Mouse (Mus musculus) embryonic facial prominence, embryonic 12.5 days (tissue): ENCODE measurements at regions not wholly inside any gene's neighbourhood (a gene's known extent, or its start where the extent isn't known, plus 50 kb on each side); places are given as distances from the start of the nearest gene placed in this dataset.
A peak's percentile ranks its signal among the peaks of the same experiment; 100 is the strongest.

Source experiments
- ATAC-seq: fragments of 200-750 bp; cut with Nextera tagmentation; 2 replicates; pipeline ENCODE4 v1.8.0; 2017; ENCODE audit not compliant: insufficient number of reproducible peaks, insufficient read depth, low FRiP score, low TSS enrichment
- H3K27ac ChIP-seq: fragments of 300-500 bp; sonication (generic); 2 replicates; pipeline ENCODE4 v1.5.1; 2016; ENCODE audit warnings: mild to moderate bottlenecking
- H3K27me3 ChIP-seq: fragments of 300-500 bp; sonication (generic); 2 replicates; pipeline ENCODE4 v1.6.1; 2016; ENCODE audit warnings: mild to moderate bottlenecking, moderate library complexity
- H3K36me3 ChIP-seq: fragments of 300-500 bp; sonication (generic); 2 replicates; pipeline ENCODE4 v1.6.1; 2016; ENCODE audit warnings: mild to moderate bottlenecking
- H3K4me1 ChIP-seq: fragments of 300-500 bp; sonication (generic); 2 replicates; pipeline ENCODE4 v1.6.1; 2016
- H3K4me2 ChIP-seq: fragments of 300-500 bp; sonication (generic); replicated peaks from 2 replicates; pipeline ENCODE4 v1.6.1; 2016; ENCODE audit warnings: mild to moderate bottlenecking, moderate library complexity
- H3K4me3 ChIP-seq: fragments of 300-500 bp; sonication (generic); 2 replicates; pipeline ENCODE4 v1.5.1; 2016; ENCODE audit warnings: mild to moderate bottlenecking
- H3K9ac ChIP-seq: fragments of 300-500 bp; sonication (generic); 2 replicates; pipeline ENCODE4 v1.6.1; 2016; ENCODE audit warnings: mild to moderate bottlenecking, moderate library complexity
- H3K9me3 ChIP-seq: fragments of 300-500 bp; sonication (generic); 2 replicates; pipeline ENCODE4 v1.6.1; 2016; ENCODE audit warnings: mild to moderate bottlenecking, moderate library complexity
- WGBS: fragments of 180-500 bp; shearing (Covaris S2); methylation state at CpG from one replicate; pipeline ENCODE4 v1.1.7; 2016; 5-methylcytosine and 5-hydroxymethylcytosine counted together

DNA sequence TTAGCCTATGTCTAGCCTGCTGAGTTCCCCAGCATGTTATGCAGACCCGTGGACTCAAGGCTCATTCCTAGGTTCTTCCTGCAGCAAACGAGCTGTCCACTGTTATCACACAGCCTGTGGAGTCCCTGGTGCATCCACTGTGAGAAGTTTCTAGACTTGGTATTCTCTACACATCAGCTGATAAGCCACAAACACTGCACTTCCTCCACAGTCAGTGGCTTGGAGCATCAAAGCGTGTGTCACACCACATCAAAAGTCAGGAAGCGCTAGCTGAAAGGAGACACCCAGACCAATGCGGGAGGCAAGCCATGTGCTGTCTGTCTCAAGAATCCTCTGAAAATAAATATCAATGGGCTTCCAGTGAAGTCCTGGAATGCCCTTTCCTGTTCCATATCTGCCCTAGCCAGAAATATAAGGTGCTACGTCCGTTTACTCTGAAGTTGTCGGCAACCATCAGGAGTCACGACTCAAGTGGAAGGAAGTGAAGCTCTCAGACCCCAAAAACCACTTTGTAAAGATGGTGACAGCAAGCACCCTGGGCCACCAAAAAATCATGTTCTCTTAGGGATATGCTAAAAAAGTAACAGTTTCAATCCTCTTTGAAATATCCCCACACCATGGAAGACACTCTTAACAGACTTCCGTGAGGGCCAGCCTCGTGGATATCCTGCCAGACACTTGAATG is 227.7 kb downstream of the Adgrl2 start:
- ATAC-seq: no peak
- Histone ChIP-seq H3K36me3 (no peaks in the 10 kb centered on the region), H3K27me3 (0 out of 2 replicates have a peak, but pooled peaks cover 3% of the 10 kb centered on the region), H3K9me3 (no peaks in the 10 kb centered on the region), H3K9ac (no peak overlapping the region), H3K27ac (no peak overlapping the region), H3K4me2 (no peak overlapping the region), H3K4me1 (no peaks in the 10 kb centered on the region), H3K4me3 (no peak overlapping the region)
- WGBS: 79% methylated on average over 11 of the region's 11 CpGs

DNA sequence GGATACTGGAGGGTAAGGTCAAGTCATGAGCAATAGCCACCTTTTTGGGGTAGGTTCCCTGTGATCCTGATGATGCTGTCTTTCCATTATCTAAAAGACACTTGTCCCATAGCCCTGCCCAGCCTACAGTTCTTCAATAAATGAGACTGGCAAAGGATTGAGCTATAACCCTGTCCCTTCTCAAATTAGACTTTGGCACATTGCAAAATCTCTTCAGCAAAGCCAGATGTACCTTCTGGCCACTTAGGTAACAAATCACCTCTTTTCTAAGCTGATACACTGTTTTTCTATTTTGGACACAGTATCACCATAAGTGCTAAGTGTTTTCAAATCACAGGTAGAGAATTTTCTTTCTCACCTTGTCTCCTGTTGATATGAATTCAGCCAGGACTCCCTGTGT is 228.8 kb downstream of the Adgrl2 start:
- no peak for ATAC-seq
- Histone ChIP-seq H3K4me2 (no peak overlapping the region), H3K27me3 (0 out of 2 replicates have a peak, but pooled peaks cover 3% of the 10 kb centered on the region), H3K36me3 (no peaks in the 10 kb centered on the region), H3K27ac (no peak overlapping the region), H3K4me3 (no peak overlapping the region), H3K4me1 (no peaks in the 10 kb centered on the region), H3K9me3 (no peaks in the 10 kb centered on the region), H3K9ac (no peak overlapping the region)

DNA sequence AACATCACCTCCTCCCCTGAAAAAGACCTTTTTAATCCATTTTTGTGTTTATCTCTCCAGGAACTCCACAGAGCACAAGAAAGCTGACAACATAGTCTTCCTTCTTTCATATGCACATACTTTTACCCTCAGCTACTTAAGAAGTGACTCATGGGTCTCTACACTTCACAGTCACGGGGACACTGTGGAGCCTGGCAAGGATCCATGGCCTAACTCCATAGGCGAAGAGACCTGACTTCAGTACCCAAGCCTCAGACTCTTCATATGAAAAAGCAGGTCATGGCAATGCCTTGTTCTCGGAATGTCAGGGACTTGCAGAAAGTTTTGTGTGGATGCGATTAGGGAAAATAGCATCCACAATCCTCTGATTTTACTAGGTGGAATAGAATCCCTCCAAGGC is 230.9 kb downstream of the Adgrl2 start:
- Histone ChIP-seq H3K36me3 (no peaks in the 10 kb centered on the region), H3K9me3 (no peaks in the 10 kb centered on the region), H3K4me2 (no peak overlapping the region), H3K27ac (no peak overlapping the region), H3K4me1 (no peaks in the 10 kb centered on the region), H3K9ac (no peak overlapping the region), H3K4me3 (no peak overlapping the region), H3K27me3 (0 out of 2 replicates have a peak, but pooled peaks cover 3% of the 10 kb centered on the region)
- WGBS: 88% methylated on average over 4 of the region's 4 CpGs
- no peak for ATAC-seq

DNA sequence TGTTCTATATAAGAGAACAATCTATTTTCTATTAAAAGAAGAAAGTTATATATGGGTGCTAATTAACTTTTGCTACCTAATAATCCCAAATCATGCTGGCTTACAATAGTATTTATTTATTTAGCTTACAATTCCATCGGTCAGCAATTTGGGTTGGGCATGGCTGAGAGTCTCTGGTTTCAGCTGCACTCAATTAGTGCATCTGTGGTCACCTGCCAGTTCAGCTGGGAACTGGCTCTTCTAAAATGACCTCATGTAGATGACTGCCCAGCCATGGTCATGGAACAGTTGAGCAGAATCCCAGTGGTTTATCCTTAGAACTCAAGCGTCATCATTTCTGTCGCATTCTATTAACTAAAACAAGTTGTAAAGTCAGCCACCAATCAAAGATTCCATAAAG is 244.1 kb downstream of the Adgrl2 start:
- WGBS: 78% methylated on average over 3 of the region's 3 CpGs
- Histone ChIP-seq H3K9me3 (no peaks in the 10 kb centered on the region), H3K4me1 (no peaks in the 10 kb centered on the region), H3K9ac (no peak overlapping the region), H3K4me3 (no peak overlapping the region), H3K27me3 (no peaks in the 10 kb centered on the region), H3K27ac (no peak overlapping the region), H3K36me3 (no peaks in the 10 kb centered on the region), H3K4me2 (no peak overlapping the region)
- ATAC-seq: no peak

DNA sequence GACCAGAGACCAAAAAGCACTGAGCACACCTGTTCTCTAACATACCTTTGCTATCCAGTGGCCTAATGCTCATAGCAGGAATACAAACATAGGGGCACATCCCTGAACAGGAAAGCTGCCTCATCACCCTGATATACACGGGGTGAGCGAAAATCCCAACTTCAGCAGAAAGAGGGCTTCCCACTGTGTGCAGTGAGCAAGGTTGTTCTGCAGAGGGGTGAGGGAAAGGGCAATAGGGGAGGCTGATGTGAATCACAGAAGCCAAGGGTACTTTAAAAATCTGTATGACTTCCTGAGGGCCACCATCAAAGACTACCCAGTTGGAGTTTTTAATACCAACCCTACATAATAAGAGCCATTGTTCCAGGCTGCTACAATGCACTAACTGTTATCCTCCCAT is 245.7 kb downstream of the Adgrl2 start:
- Histone ChIP-seq H3K4me1 (no peaks in the 10 kb centered on the region), H3K27me3 (no peaks in the 10 kb centered on the region), H3K27ac (no peak overlapping the region), H3K9ac (no peak overlapping the region), H3K4me3 (no peak overlapping the region), H3K4me2 (no peak overlapping the region), H3K9me3 (no peaks in the 10 kb centered on the region), H3K36me3 (no peaks in the 10 kb centered on the region)
- WGBS: 49% methylated on average over 2 of the region's 2 CpGs
- no peak for ATAC-seq

DNA sequence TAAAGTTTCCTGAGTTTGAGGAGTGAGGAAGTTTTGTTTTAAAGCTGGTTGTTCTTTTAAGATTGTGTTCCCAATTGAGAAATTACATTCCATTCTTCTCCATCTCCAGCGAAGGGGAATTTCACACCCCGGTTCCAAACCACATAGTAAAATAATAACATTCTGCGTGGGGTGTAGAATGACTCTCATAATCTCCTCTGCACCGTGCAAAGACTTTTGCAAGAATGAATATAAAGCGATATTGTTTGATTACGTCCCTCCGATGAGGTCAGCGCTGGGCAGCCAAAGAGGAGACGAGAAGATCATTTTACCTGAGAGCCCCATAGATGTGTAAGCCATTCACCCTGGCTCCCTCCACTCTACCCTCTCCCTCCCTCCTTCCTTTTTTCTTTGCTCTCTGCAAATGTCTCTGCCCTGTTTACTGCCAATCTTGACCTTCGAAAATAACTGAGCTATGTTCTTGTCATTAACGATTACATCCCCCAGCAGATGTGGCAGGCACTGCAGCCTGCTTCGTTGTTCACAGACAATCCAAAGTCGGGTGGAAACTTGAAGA is 256.1 kb downstream of the Adgrl2 start:
- no peaks in the 10 kb centered on the region for H3K27me3 ChIP-seq
- H3K4me2 ChIP-seq: 0 out of 2 replicates have a peak overlapping the region, but pooled peaks have one; percentile 1
- peaks cover 8% of the 10 kb centered on the region for H3K4me1 ChIP-seq
- H3K9ac ChIP-seq: no peak overlapping the region
- H3K36me3 ChIP-seq: no peaks in the 10 kb centered on the region
- H3K27ac ChIP-seq: peak overlapping the region; percentile 42; the same call in 1 of the 2 replicates
- no peak for ATAC-seq
- WGBS: 46% methylated on average over 13 of the region's 13 CpGs
- no peak overlapping the region for H3K4me3 ChIP-seq
- H3K9me3 ChIP-seq: no peaks in the 10 kb centered on the region

DNA sequence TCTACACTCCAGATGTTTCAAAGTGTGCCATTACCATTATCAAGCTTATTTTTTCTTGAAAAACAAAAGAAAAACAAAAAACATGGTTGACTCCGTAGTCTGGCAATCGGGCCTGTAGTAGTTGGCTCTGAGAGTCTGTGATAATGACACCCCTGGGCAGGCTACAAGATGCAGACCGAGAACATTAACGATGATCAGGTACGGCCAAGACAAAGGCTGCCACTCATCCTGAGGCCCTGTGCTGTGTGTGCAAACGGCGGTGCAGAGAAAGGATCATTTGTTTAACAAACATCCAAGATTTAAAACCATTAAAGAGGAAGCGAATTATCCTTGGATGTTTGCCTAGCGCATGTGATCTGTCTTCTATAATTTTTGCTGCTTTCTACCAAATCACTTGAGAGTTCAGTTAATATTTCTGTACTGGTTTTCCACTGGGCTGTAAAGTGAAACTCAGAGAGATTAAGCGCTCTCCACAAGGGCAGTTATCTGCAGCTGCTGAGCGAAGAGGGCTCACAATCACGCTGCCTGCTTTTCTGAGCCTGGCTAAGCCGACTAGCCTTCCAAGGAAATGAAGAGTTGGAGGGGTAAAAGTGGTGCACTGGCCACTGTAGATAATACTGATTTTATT is 257.0 kb downstream of the Adgrl2 start:
- H3K27ac ChIP-seq: 0 out of 2 replicates have a peak overlapping the region, but pooled peaks have one; percentile 36
- no peak overlapping the region for H3K9ac ChIP-seq
- no peaks in the 10 kb centered on the region for H3K27me3 ChIP-seq
- no peaks in the 10 kb centered on the region for H3K9me3 ChIP-seq
- 36% methylated on average over 13 of the region's 13 CpGs for WGBS
- H3K4me3 ChIP-seq: no peak overlapping the region
- 0 out of 2 replicates have a peak, but pooled peaks have one; percentile 35 for ATAC-seq
- H3K36me3 ChIP-seq: no peaks in the 10 kb centered on the region
- peaks cover 8% of the 10 kb centered on the region for H3K4me1 ChIP-seq
- H3K4me2 ChIP-seq: 0 out of 2 replicates have a peak overlapping the region, but pooled peaks have one; percentile 1

DNA sequence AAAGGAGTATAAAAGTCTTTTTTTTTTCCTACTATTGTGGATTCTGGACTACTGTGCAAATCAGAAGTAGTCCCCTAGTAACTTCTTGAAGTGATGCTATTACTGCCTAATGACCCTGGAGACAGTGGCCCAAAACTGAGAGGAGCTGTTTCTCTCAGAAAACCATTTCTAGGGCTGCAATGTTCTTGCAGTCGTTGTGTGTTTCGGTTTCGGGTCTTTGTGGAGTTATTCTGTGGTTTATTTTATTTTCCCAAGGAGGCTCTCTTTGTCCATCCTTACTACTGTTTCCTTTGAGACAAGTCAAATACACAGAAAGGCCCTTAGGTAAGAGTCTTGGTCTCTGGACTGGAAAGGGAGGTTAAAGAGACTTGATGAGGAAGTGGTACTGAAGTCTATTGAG is 258.9 kb downstream of the Adgrl2 start:
- Histone ChIP-seq H3K27ac (no peak overlapping the region), H3K4me2 (no peak overlapping the region), H3K9ac (no peak overlapping the region), H3K36me3 (no peaks in the 10 kb centered on the region), H3K4me1 (peaks cover 8% of the 10 kb centered on the region), H3K27me3 (no peaks in the 10 kb centered on the region), H3K4me3 (no peak overlapping the region), H3K9me3 (no peaks in the 10 kb centered on the region)
- 88% methylated on average over 3 of the region's 3 CpGs for WGBS
- ATAC-seq: no peak

DNA sequence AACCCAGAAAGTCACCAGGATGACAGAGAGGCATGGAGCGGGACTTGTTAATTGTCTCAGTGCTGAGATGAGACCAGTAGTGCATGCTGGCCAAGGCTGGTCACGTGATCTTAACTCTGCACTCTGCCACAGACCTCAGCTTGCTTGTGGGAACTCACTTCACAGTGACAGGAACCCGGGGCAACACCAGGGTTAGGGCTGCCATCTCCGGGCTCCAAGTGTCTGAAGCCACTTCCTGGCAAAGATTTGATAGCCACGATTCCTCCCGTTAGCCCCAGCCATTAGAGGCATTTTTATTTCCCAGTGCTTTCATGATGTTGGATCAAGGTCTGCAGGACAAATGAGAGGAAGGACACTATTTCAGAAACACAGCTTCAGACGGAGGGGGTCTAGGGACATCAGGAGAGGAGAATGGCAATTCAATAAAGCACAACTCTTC is 261.1 kb downstream of the Adgrl2 start:
- H3K9ac ChIP-seq: no peak overlapping the region
- H3K36me3 ChIP-seq: no peaks in the 10 kb centered on the region
- H3K4me3 ChIP-seq: no peak overlapping the region
- WGBS: 64% methylated on average over 7 of the region's 7 CpGs
- H3K4me2 ChIP-seq: no peak overlapping the region
- H3K27me3 ChIP-seq: no peaks in the 10 kb centered on the region
- peaks cover 5% of the 10 kb centered on the region for H3K4me1 ChIP-seq
- no peak for ATAC-seq
- H3K27ac ChIP-seq: no peak overlapping the region
- H3K9me3 ChIP-seq: no peaks in the 10 kb centered on the region

DNA sequence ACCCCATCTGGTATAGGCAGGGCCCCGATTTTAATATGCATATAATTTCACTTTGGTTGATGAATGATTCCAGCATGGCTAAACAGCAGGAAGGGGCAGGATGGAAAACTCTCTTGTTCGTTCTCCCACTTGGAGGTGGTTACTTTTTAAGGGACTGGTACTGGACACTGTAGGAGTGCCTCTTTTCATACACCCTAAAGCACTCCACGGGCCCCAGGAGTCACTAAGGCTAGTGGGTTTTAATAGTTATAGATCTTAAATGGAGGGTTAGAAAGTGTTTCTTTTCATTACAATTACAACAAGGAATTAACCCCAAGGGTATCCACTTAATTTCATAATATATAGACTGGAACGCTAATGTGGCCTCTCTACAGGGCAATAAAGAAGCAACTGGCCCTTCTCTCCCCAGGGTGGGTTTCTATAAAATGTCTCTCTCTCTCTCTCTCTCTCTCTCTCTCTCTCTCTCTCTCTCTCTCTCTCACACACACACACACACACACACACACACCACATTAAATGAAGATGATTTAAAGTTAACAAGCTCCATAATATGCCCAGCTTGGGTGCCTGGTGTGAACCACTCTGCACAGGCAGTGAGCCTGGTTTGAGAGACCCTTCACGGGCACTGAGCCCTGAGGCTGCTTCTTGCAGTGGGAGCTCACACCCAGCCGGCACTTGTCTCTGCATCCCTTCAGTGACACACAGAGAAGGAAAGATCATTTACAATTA is 261.7 kb downstream of the Adgrl2 start:
- Histone ChIP-seq H3K36me3 (no peaks in the 10 kb centered on the region), H3K4me3 (no peak overlapping the region), H3K4me1 (no peaks in the 10 kb centered on the region), H3K27me3 (no peaks in the 10 kb centered on the region), H3K27ac (no peak overlapping the region), H3K9me3 (no peaks in the 10 kb centered on the region), H3K4me2 (no peak overlapping the region), H3K9ac (no peak overlapping the region)
- ATAC-seq: no peak
- 70% methylated on average over 6 of the region's 6 CpGs for WGBS

DNA sequence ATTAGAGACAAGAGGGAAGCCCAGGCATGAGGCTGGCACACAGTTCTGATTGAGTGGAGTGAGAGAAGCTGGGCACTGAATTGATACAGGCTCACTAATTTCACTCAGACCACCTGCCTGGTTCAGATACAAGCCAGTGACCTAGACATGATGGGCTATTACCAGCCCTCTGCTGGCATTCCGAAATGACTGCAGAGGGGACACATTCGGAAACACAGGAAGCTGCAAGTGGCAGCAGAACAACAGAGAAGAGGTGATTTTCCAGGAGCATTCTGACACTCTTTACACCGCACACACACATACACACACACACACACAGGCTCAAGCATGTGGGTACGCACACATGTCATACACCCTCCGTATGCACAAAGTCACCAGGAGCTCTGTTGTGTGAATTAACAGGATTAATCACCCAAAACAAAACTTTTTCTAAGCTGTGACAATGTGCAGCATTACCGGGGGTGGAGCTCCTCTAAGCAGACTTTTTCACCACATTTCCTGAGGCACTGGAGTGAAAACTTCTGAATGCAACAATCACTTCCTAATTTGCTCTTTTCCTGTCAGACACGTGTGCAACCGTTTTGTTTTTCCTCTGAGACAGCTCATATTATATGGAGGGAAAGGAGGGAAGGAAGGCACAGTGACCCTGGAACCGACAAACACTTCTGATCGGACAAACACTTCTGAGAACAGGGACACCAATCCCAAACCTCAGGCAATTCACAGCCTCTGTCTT is 263.6 kb downstream of the Adgrl2 start:
- no peak overlapping the region for H3K4me3 ChIP-seq
- no peaks in the 10 kb centered on the region for H3K4me1 ChIP-seq
- H3K27me3 ChIP-seq: no peaks in the 10 kb centered on the region
- H3K4me2 ChIP-seq: no peak overlapping the region
- 33% methylated on average over 10 of the region's 10 CpGs for WGBS
- ATAC-seq: no peak
- H3K27ac ChIP-seq: no peak overlapping the region
- H3K9me3 ChIP-seq: no peaks in the 10 kb centered on the region
- H3K36me3 ChIP-seq: no peaks in the 10 kb centered on the region
- H3K9ac ChIP-seq: no peak overlapping the region
